Mouse (Mus musculus): ENCODE data around the gene Syt8. TPM values are rescaled to one million over a fixed set of nuclear protein-coding genes. Genes with fewer than 3 reads are reported as not detected.

Gene Syt8
- total RNA-seq, 2 experiments from 2014 or later, result not detected

DNA sequence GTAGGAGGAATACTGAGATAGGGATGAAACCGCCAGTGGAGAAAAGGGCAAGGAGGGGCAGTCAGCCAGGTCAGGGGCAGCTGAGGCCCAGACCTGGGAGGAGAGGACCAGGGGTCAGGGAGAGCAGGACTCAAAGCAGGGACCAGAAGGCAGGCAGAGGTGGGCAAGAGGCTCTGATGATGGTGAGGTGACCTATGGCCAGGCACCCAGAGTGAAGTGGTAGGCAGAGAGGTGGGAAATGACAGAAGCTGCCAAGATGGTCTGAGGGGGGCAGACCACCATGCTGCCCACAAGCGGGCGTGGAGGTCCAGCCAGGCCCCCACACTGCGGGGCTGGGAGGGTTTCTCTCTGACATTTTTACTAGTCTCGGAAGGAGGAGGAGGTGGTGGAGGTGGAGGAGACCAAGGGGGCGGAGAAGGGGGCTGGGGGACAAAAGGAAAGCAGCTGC is 36.8 kb downstream of the Syt8 start:
- intact Hi-C loops (cut with DNase I), result no loop called here
- DNase-seq, result peak in 1 of 2 experiments; percentile 33

DNA sequence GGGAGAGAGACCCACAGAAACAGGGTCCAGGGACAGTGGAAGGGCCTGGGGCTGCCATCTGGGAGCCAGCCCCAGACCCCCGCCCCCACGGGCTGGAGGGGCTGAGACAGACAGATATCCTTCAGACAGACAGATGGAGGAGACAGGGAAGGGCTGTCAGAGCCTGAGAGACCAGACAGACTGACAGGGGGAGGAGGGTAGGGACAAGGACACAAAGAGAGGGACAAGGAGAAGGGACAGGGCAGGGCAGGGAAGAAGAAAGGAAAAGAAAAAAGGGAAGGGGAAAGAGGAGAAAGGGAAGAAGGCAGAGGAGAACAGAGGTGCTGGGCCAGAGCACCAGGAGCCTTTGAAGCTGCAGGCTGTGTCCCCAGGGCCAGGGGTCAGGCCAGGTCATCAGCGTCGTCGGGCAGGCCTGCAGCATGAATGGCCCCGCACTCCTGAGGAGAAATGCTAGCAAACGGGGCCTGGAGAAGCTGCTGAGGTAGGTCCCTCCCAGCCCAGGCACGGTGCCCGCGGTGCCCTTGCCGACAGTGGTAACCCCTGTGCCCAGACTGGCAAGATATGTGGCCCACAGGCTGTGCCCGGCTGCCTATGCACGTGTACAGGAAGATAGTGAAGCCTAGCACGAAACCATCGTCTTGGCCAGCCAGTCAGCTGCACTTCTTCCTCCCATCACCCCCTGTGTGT is 37.4 kb downstream of the Syt8 start:
- intact Hi-C loops (cut with DNase I), result no loop called here
- DNase-seq, result peak; percentile 68 to 72

GRCm38 (mm10) chr7:142472936-142473335 is 38.3 kb downstream of the Syt8 start:
- intact Hi-C loops (cut with DNase I), result no loop called here
- DNase-seq, result peak in 1 of 2 experiments; percentile 5

- DNase-seq, result peak in 1 of 2 experiments; percentile 1
- intact Hi-C loops (cut with DNase I), result no loop called here
Observed at GRCm38 (mm10) chr7:142473476-142473875, 38.8 kb downstream of the Syt8 start.

GRCm38 (mm10) chr7:142474799-142475198 is 40.1 kb downstream of the Syt8 start:
- peak; percentile 73 to 74 for DNase-seq
- intact Hi-C loops (cut with DNase I), result no loop called here

GRCm38 (mm10) chr7:142475641-142476040 is 41.0 kb downstream of the Syt8 start:
- intact Hi-C loops (cut with DNase I), result no loop called here
- no peak for DNase-seq

DNA sequence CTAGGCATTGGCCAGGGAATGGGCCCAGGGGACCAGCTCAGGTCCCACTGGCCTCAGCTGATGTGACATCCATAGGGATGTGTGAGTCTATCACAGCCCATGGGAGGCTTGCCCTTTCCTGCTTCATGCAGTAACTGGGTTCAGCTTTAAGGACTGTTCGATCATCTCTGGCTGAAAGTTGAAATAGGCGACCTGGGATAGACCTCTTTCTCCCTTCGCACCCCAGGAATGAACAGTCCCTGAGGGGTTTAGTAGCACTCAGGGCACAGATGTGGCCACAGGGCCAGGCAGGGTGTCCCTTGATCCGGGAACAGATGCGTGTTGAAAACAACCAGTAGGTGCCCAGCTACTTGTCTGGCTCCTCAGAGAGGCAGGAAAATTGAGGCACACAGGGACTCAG is 41.6 kb downstream of the Syt8 start:
- DNase-seq, result no peak
- intact Hi-C loops (cut with DNase I), result no loop called here

DNA sequence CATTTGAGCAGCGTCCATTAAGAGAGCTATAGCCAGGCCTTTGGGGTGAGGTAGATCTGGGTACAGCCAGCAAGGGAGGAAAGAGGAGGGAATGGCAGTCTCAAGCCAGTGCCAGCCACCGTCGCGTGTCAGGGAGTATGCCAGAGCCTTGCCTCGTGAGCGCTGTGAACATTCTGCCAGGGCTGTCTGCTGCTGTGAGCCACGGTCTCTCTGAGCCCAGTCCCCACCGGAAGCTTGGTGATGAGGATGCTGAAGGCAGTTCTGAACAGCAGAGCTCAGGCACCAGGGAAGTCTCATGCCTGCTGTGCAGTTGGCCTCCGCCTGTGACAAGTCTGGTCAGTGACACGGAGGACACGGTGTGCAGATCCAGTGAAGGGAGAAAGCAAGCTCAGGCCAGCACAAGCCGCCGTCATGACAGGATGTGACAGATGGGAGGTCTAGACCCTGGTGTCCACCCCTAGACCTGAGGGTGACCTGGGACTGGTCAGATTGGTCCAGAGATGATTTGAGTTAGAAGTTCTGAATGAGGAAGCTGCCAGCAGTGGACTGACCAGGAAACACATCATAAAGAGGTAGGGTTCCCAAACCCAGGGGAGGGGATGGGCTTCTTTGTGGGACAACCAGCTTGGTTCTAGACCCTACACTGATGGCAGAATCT is 42.3 kb downstream of the Syt8 start:
- intact Hi-C loops (cut with DNase I), result no loop called here
- DNase-seq, result peak in 1 of 2 experiments; percentile 66

GRCm38 (mm10) chr7:142478001-142478400 is 43.4 kb downstream of the Syt8 start:
- DNase-seq, result peak in 1 of 2 experiments; percentile 4
- intact Hi-C loops (cut with DNase I), result no loop called here

DNA sequence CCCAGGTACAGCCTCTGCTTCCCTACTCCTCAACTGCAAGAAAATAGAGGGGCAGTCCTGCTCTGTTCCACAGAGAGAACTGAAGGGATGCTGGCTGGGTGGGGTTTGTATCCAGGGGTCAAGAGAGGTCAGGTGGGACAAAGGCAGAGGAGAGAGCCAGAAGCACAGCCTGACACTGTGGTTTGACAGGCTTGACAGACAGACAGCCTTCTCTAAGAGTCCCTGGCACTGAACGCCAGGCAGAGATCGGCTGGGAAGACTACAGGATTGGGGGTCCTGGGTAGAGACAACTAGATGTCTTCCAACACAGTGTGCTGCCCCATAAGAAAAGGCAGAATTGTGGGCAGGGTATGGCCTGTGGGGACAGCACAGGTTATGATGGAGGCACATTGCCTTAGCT is 43.9 kb downstream of the Syt8 start:
- intact Hi-C loops (cut with DNase I), result no loop called here
- peak in 1 of 2 experiments; percentile 15 for DNase-seq

DNA sequence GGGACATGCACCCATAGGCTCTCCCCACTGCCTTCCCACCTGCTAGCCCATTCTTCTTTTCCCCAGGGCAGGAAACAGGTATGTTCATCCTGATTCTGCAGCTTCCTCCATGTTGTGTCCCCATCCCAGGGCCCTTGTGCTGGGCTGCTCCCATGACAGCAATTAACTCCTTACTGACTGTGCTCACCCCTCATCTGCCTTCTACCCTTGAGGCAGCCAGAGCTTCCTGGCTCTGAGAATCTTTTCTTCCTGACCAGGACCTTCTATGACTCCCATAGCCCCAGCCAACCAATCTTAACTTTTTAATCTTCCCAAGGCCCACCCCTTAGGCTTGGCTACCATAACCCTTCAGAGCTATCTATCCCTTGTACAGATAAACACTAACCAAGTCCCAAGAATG is 44.7 kb downstream of the Syt8 start:
- no peak for DNase-seq
- intact Hi-C loops (cut with DNase I), result no loop called here

- intact Hi-C loops (cut with DNase I), result loop anchor here (2.0 to 5.0 kb wide), 2 partner anchors 42 to 99 kb away; no protein-coding TSS in a partner anchor
- DNase-seq, result no peak
Observed at GRCm38 (mm10) chr7:142479886-142480285, 45.2 kb downstream of the Syt8 start.

GRCm38 (mm10) chr7:142480661-142481060 is 46.0 kb downstream of the Syt8 start:
- intact Hi-C loops (cut with DNase I), result loop anchor here (2.0 to 5.0 kb wide), 2 partner anchors 42 to 98 kb away; no protein-coding TSS in a partner anchor
- DNase-seq, result no peak

- intact Hi-C loops (cut with DNase I), result loop anchor here (2.0 to 5.0 kb wide), 2 partner anchors 41 to 98 kb away; no protein-coding TSS in a partner anchor
- DNase-seq, result peak; percentile 84 to 86
Observed at GRCm38 (mm10) chr7:142481186-142481567, 46.5 kb downstream of the Syt8 start.

- intact Hi-C loops (cut with DNase I), result loop anchor here (2.0 to 5.0 kb wide), 3 partner anchors 41 to 193 kb away; no protein-coding TSS in a partner anchor
- DNase-seq, result peak; percentile 82 to 84
Observed at GRCm38 (mm10) chr7:142481568-142482255, 47.1 kb downstream of the Syt8 start.

DNA sequence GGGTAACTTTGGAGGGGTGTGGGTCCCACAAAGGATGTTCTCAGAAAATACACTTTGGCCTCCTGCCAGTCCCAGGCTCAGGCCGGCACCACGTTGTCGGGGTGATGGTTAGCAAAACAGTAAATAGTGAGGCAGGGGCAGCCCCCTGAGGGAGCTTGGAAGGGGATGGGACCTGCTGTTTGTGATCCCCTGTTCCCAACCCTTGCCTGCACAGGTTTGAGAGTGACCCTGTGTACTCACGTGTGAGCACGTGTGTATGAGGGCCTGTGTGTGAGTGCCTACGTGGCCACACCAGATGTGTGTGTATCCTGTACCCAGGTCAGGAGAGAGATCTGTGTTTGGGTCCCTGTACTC is 47.6 kb downstream of the Syt8 start:
- peak in 1 of 2 experiments; percentile 47 for DNase-seq
- intact Hi-C loops (cut with DNase I), result loop anchor here (2.0 to 5.0 kb wide), 2 partner anchors 40 to 193 kb away; no protein-coding TSS in a partner anchor

DNA sequence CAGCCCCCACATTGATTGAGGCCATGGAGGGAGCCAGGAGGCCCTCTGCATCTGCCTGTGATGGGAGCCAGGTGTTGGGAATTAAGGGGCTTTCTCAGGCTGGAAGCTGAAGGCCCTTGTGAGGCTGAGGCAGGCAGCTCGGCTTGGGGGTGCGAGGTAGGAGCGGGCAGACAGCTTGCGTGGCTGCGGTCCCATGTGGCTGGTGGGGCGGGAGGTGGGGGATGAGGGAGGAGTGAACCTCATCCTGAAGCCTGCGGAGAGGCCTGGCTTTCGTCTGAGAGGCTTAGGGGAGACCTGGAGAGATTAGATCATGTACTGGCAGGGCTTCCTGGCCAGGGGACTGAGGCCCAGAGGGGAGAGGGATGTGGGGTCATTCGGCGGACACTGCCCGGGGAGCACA is 48.5 kb downstream of the Syt8 start:
- intact Hi-C loops (cut with DNase I), result loop anchor here (2.0 to 5.0 kb wide), 2 partner anchors 39 to 192 kb away; no protein-coding TSS in a partner anchor
- DNase-seq, result peak in 1 of 2 experiments; percentile 52

GRCm38 (mm10) chr7:142484780-142485179 is 50.1 kb downstream of the Syt8 start:
- DNase-seq, result peak; percentile 77 to 80
- intact Hi-C loops (cut with DNase I), result loop anchor here (5.0 kb wide), 1 partner anchor 38 kb away; no protein-coding TSS in a partner anchor

GRCm38 (mm10) chr7:142486751-142487162 is 52.1 kb downstream of the Syt8 start:
- no peak for DNase-seq
- intact Hi-C loops (cut with DNase I), result no loop called here

DNA sequence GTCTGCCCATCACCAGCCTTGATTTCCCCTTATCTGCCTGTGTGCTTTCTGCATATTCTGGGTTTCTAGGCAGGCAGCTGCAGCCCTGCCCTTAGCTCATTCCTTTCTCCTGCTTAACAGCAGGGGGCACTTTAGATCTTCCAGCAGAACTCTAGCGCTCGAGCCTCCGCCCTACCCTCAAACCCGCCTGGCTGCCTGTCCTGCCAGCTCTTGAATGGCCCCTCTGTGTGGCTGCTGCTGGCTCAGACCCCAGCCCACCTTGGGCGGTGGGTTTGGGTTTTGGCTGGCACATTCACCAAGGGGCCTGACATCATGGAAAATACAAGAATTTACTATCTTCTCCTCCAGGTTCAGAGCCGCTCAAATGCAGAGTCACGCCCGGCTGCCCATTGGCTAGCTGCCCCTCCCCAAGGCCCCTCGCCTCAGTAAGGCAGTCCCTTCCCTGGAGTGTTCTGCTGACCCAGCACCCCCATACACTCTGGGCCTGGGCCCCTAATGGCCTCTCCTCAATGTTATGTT is 52.8 kb downstream of the Syt8 start:
- intact Hi-C loops (cut with DNase I), result no loop called here
- DNase-seq, result no peak

GRCm38 (mm10) chr7:142488053-142488452 is 53.4 kb downstream of the Syt8 start:
- intact Hi-C loops (cut with DNase I), result no loop called here
- no peak for DNase-seq
